Mouse (Mus musculus): ENCODE data around the gene Mapk1.

DNA sequence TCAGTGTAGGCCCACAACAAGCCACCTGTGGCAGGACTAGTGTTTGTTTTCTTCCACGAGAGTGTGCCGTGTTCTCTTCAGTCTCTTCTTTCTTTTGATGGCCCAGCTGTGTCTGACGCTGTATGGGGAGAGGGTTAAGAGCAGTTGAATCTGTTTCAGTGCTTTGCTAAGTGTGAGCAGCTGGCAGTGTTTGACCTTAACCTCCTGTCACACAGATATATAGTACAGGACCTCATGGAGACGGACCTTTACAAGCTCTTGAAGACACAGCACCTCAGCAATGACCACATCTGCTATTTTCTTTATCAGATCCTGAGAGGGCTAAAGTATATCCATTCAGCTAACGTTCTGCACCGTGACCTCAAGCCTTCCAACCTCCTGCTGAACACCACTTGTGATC lies 34.9 kb downstream of the Mapk1 start:
- no peak for TF ChIP-seq POLR2A (IDR thresholded peaks at IDR 0.05; ENCODE audit: insufficient read depth, low read depth, low read length)
- TF ChIP-seq CTCF (IDR thresholded peaks at IDR 0.05; ENCODE audit: insufficient read depth, low read depth, low read length), result no peak

Measured in olfactory bulb, adult 2 months (tissue).